Mouse (Mus musculus) lung, postnatal 4 days (tissue): ENCODE measurements around the gene Cd9.

Experiments used
- DNase-seq, 2 experiments: peaks; one replicate each; pipeline ENCODE4 v3.0.0; 2021

Gene Cd9

DNA sequence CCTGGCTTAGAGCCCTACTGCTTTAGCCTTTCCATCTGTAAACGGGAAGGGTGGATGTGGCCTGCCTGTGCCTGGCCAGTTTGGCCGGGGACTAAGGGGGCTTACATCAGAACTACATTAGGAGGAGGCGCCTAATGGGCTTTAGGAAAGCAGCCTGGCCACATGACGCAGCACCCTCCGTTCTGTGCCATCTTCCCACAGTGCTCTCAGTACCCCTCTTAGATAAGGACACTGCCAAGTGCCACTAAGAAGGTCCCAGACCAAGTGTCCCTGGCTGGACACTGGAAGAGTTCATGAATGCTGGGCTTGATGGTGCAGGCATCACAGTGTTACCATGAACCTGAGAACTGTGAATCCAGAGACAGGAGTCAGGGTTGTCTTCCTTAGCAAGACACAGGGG, 20.7 kb downstream of the Cd9 start:
- no peak for DNase-seq

DNA sequence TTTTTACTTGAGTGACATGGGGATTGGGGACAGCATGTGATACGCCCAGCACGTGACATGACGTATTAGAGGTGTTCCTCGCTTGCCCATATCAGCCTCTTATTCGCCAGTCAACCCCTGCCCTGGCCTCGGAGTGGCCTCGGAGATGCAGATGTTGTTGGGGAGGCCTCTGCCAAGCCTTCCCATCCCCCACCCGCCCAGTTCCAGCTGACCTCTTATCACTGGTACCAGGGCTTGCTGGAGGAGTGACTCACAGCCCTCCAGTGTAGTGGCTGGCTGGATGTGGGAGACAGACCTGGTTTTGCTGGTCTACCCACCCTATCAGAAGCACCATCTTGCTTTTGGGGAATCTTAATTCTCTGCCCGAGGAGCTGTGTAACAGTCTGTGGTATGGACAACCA, 21.3 kb downstream of the Cd9 start:
- DNase-seq, result no peak

DNA sequence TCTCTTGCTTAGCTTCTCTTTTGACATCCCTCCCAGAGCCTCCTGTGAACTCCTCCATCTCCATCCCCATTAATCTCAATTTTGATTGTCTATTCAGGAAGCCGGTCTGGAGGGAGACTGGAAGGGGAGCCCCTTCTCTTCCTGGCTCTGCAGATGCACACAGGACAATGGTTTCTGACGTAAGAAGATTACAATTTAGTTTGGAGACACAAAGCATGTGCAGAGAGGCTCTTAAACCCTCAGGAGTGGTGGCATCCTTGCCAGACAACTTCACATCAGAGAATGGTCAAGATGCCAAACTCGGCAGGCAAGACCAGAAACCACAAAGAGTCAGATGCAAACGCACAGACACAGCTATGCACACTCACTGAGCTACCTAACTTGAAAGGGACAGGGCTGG, 22.7 kb downstream of the Cd9 start:
- peak in 1 of 2 experiments; percentile 50 for DNase-seq

DNA sequence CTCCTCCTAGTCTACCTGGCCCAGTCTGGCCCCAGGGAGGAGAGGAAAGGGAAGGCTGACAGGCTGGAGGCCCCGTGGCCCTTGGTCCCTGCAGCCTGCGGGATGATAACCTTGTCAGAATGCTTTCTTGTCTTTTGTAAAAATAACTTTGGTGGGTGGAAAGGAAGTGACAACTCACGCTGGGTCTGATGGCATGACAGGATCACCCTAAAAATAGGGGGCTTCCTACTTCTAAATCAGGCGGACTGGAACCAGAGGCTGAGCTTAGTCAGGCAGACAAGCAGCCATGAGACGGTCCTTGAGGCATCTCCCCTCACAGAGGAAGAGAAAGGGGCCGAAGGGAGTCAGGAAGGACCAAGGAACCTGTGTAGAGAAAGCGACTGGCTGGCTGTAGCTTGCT, 23.3 kb downstream of the Cd9 start:
- no peak for DNase-seq

DNA sequence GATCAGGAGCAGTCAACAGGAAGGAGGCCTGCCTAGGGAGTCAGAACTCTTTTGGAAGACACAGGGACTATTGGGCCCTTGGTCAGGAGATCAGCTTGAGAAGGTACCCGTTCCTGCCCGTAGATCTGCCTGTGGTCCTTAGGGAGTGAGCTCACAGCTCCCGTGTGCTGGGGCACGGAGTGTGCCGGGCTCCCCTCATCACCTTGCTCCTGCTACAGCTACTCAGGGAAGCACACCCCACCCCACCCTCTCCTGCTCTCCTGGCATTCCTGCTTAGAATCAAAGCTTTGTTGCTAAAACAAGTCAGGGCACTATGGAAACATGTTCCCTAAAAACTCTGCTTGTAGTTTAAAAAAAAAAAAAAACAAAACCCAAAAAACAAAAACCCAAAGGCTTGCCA, 24.0 kb downstream of the Cd9 start:
- DNase-seq, result no peak

DNA sequence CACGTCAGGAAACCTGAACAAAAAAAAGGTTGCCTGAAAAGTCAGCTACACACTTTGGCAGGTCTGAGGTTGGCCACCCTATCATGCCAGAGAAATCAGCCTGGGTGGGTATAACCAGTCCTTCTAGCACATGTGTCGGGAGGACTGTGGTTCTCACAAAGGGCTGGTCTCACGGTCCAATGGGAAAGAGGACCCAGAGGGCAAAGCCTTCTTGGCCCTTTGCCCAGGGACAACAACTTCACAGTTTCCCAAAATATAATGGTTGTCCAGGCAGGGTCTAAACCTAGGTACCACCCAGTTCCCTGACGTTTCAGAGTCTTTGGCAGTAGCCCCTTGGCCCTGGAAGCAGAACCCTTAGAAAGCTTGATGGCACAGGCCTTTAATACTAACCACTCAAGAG, 25.4 kb downstream of the Cd9 start:
- no peak for DNase-seq

DNA sequence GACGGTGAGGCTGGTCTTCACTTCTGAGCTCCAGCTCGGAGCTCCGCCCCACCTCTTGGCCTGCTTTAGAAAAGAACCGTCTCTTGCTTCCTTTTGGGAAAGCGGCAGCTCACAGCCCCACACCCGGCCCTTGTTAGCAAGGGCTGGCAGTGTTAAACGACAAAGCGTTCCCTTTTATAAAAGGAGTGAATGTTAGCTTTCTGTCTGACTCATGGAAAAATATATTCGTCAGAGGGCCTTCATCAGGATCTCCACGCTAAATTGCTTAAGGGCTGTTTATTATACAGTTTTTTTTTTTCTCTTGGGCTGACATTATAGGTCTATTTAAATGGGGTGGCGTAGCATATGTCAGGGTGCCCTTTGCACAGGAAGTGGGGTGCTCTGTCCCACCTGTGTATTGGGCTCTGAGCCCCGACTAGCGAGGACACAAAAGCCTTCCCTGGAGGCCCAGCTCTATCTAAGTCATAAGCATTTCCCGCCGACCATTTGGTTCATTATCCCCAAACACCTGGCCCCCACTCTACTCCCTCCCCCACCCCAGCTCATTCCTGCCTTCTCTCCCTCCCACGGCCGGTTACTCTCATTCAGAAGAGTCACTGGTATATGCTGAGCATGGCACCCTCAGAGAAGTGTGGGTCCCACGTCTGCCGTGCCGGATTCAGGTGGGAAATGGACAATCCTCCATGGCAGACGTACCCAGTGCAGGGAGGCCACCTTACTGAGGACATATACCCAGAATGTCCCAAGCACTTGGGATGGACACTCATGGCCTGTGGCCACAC, 26.2 kb downstream of the Cd9 start:
- no peak for DNase-seq

DNA sequence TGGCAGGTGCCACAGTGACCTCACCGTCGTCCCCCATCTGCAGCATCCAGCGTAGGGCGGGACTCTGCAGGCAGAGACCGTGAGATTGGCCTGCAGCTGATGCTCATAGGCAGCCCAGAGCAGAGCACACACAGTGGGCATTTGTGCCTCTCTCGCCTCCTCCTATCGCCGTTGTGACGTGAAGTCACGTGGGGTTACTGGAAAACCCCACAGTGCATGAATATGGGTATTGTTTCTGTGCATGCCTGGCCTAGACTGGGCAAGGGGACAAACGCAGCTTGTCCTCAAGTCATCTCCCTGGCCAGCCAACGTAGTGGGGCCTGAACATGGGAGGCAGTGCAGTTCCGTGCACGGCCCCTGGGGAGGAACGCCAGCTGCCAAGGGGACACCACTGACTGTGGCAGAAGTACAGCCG, 27.3 kb downstream of the Cd9 start:
- peak in 1 of 2 experiments; percentile 50 for DNase-seq

DNA sequence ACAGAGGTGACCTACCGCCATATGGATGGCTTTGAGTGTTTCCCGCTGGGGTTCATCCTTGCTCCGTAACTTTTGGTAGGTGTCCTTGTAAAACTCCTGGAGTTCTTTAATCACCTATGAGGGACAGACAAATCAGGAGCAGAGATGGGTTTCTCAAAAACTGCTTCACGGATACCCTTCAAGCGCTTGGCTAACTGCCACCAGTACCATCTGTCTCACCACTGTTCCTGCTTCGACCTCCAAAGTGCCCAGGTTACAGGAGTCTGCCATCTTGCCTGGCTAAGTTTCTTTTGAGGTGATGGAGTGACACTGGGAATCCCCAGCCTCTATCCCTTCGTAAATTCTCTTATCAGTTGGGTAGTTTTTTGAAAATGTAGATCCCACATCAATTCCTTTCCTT, 32.3 kb downstream of the Cd9 start:
- DNase-seq, result no peak

DNA sequence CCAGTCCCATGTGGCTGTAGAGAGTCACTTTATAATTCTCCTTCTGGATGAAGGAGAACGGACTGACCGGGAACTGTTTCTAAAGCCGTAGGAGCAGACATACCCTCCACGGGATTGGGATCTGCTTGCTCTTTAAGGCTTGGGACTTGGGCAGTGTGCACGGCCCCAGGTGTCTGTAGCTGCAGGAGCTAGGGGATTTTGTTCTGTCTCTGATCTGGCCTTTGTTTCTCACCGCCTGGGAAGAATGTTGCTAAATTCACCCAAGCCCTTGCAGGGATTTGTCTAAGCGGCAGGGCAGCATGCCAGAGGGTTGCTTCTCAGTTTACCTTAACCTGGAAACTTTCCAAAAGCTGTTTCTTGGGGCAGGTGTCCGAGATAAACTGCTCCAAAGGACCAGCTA, 32.8 kb downstream of the Cd9 start:
- no peak for DNase-seq

DNA sequence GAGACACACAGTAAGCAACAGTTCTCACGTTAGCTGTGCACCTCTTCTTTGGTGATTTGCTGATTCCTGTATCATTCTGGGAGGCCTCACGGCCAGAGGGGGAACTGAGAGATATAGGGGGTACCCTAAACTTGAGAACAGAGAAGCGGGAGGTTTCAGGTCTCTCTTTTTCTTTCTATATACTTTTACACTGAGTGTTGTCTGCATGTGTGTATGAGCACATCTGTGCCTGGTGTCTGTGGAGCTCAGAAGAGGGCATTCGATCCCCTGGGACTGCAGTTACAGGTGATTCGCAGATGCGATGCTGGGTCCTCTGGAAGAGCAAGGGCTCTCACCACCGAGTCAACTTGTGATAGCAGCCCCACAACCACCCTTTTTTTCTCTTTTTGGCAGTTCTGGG, 33.3 kb downstream of the Cd9 start:
- no peak for DNase-seq

DNA sequence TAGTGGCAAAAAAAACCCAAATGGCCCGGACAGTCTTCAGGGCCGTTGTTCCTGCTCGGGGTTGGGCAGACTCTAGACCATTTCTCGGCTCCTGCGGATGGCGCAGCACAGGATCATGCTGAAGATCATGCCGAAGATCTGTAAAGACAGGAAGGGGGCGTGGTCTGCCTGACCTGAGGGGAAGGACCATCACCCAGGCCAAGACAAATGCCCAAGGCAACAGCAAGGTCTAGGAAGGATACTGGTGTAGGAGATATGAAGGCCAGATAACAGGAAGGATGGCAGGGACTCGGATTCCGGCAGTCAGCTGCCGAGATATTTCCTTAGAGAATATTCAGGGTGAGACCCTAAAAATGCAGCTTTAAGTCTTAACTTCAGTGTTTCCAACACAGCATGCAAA, 34.0 kb downstream of the Cd9 start:
- DNase-seq, result no peak

DNA sequence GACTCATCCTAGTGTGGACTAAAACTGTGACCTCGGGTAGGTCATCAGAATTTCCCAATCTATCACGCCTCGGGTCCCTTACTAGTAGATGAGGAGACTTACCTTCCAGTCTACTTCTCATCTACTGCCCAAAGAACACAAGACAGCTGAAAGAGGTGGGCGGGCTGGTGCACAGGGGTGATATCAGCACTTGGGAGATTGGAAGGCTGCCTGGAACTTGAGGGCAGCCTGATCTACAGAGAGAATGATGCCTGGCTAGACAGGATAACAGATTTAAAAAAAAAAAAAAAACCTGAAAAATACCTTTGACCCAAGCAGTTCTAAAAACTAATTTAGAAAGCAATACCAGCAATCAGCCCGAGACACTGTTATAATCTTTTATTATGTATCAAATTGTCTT, 34.7 kb downstream of the Cd9 start:
- no peak for DNase-seq

DNA sequence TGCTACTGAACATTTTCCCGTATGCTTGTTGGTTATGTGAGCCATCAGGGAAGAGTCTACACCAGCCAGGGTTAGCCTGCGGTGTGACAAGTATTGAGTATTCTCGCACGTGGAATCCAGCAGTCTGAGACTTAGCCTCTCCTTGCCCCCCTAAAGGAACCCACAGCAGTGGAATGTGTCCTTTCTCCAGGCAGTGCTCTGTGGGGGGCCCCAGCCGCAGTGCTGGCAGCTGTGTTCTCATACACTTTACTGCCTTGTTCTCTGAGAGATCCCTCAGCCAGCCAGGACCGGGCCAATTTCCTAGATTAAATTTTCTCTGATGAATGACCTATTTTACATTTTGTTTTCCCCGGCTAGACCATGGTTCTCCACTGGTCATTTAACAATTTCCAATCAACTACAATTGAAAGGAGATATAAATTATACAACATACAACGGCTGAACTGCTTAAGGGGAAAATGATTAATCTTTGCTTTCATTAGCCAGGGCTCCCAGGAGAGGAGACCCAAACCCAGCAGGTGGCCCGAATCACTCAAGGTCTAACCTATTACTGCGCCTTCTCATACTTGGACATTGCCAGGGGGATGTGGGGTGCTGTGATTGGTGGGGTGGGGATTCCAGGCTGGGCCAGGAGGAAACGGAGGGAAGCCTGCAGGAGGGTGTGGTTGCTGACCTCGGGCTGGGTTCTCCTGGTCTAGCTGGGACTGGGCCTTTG, 38.6 kb downstream of the Cd9 start:
- DNase-seq, result no peak

DNA sequence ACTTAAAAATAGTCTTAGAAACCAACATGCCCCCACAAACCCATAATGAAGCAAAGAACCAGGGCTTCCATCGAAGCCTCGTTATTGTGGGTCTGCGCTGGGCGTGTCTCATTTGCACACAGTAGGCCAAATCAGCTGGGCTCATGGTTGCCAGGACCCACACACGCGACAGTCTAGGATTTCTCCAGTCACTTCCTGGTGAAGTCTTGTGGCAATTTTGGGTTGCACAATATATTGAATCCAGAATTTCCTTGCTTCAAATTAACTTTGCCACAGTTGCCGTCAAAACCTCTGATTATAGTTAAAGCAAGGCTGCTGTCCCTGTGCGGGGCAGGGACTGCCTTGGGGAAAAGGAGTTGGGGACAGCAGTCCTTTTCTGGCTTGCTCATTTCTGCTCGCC, 39.9 kb downstream of the Cd9 start:
- DNase-seq, result no peak

DNA sequence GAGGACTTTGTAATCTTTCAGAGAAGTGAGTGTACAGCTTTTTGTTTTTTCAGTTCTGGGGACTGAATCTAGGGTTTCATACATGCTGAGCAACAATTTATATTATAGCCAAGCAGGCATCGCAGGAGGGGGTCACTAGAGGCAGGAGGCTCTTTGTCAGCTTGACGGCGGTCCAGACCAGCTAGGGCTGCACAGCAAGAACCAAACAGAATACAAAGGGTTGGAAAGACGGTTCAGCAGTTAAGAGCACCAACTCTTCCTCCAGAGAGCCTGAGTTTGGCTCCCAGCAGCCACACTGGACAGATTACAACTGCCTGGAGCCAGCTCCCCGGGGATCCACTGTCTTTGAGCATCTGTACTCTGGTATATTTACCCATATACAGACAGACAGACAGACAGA, 40.3 kb downstream of the Cd9 start:
- DNase-seq, result no peak

DNA sequence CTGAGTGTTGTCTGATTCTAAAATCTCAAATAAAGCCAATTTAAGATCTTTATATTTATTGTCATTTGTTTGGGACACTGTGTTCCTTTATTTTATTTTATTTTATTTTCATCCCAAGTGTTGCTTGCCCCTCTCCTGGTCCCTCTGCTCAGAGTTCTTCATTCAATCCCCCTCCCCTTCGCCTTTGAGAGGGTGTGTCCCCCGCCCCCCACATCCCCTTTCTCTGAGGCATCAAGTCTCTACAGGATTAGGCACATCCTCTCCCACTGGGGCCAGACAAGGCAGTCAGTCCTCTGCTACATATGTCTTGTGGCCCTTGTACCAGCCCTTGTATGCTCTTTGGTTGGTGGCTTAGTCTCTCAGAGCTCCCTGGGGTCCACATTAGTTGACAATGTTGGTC, 46.9 kb downstream of the Cd9 start:
- no peak for DNase-seq

DNA sequence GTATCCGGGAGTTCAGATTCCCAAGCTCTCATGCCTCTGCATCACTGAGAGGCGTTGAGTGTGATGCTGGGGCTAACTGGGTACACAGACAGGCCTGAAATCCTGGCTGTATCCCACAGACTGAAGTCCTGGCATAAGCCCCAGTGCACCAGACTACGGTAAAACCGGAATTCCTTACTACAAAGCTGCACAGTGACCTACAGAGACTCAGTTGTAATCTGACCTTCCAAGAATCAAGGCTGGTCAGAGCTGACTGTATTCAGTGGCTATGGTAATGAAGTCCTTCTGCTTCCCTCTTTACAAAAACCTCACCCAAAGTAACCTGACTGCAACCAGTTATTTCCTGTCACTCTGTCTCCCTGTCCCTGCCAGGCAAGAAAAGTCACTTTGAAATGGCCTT, 47.4 kb downstream of the Cd9 start:
- no peak for DNase-seq

DNA sequence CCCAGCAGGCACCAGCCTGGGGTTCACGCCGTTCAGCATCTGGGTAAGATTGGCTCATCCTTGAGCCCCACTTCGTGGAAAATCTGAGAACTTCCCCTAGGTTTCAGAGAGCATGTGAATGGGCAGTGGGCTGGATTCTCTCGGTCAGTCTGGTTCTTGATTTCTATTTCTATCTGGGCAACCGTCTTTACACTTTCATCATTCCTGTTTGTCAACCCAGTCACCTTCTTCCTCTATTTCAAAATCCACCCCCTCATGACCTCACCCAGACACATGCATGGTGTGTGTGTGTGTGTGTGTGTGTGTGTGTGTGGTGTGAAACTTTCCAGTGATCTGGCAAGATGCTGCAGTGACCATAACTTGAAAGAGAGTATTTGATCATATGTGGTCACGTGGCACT, 49.2 kb downstream of the Cd9 start:
- DNase-seq, result peak; percentile 41 to 51

DNA sequence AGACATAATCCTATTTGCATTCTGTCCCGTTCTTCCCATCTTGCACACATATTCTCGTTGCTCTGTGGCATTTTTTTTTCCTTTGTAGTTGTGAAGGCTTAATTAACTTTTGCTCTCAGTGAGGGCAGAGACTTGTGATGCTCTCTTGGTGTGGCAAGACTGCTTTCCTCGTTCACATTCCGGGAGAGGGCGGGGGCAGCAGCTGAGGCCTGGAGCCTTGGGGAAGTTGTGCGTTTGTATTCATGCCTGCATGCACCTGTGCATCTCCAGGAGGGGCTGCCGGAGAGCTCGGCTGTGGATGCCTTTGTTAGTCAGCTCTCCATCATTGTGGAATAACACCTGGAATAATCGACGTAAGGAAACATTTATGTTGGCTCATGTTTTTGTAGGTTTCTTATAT, 52.0 kb downstream of the Cd9 start:
- DNase-seq, result no peak

DNA sequence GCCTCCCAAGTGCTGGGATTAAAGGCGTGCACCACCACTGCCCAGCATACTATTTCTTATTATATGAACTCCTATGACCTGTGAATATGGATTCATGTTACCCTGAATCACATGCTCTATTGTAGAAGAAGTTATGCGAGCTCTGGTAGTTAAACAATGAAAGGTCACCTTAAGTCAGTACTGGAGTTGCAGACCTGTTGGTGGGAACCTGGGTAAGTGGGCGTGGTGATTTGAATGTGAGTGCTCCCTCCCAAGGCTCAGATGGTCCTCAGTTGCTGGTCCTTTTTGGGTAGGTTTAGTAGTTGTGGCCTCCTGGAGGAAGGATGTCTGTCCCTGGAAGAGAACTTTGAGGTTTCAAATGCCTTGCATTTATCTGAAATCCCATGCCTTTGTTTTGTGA, 57.8 kb downstream of the Cd9 start:
- no peak for DNase-seq

DNA sequence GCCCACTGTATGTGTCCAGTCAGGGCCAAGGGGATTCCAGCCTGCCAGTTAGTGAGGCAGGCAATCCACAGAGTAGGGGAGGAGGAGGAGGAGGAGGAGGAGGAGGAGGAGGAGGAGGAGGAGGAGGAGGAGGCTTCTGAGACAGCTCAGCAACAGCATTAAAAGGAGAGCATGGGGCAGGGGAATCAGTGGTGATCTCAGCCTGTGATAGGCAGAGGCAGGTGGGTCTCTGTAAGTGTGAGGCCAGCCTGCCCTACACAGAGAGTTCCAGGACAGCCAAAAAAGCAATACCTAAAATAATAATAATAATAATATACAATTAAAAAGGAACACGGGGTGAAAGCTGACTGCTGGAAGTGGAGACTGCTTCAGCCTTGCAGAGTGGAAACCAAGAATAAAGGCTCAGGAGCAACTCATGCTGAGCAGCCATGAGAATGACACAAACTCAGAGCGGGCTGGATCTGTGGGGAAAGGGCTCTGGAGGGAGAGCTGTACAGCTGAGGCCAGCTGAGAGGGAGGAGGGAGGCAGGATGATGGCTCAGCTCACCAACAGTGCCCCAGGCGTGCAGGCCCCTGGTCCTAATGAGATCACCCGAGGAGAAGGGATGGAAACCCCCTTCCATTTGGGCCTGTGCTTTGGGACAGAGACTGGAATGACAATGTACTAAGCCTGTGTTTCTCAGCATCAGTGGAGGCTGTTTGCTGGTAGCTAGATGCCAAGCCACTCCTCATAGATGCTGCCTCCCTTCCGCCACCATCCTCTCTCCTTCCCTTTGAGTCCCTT, 59.7 kb downstream of the Cd9 start:
- no peak for DNase-seq

DNA sequence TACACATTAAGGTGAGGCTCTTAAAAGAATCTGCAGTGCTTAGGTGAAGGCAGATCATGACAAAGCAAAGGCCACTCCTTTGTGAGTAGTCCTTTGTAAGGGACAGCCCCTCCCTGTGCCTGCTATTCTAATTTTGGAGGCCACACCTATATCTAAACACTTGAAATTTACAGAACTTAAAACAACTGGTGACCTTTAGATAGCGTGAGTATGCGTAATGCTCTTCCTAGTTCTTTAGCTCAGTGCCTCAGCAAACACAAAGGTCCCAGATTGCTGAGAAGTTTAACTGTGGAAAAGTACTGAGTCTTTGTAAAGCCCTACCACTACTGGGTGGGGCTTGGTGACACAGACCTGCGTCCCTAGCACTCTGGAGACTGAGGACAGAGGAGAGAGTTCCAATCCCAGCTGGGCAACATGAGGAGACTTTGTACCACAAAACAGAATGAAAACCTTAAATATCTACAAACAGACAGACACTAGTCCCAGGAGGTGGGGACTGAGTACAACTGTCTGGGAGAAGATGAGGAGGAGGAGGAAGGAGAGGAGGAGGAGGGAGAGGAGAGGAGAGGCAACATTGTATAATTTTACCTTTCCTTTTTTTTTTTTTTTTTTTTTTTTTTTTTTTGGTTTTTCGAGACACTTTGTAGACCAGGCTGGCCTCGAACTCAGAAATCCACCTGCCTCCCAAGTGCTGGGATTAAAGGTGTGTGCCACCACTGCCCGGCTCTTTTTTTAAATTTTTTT, 60.7 kb downstream of the Cd9 start:
- peak in 1 of 2 experiments; percentile 48 for DNase-seq
